Mouse (Mus musculus) cortical plate, adult 2 months (tissue): ENCODE measurements around the gene Lao1. TPM values are rescaled to one million over a fixed set of nuclear protein-coding genes. Genes with fewer than 3 reads are reported as not detected.

Experiments
- H3K27ac ChIP-seq: fragments of 200-500 bp; 2 replicates; pipeline ENCODE4 v1.5.1; 2012; ENCODE audit warnings: low read length, control low read depth, inconsistent platforms; ENCODE audit not compliant: insufficient read depth
- H3K4me1 ChIP-seq: fragments of 200-500 bp; 2 replicates; pipeline ENCODE4 v1.6.1; 2011; ENCODE audit warnings: low read length; ENCODE audit not compliant: control insufficient read depth, insufficient read depth
- H3K4me3 ChIP-seq: fragments of 200-500 bp; 2 replicates; pipeline ENCODE4 v1.5.1; 2011; ENCODE audit warnings: mild to moderate bottlenecking, low read length, control low read depth; ENCODE audit not compliant: insufficient read depth
- CTCF ChIP-seq: fragments of 200-500 bp; IDR thresholded peaks from 2 replicates; pipeline ENCODE4 v1.5.1; 2011; ENCODE audit warnings: mild to moderate bottlenecking, control low read depth, low read length; ENCODE audit not compliant: insufficient read depth; ENCODE audit errors: extremely low read depth
- POLR2A ChIP-seq: fragments of 200-500 bp; IDR thresholded peaks from 2 replicates; pipeline ENCODE4 v1.6.1; 2011; ENCODE audit warnings: mild to moderate bottlenecking, low read length, control low read depth; ENCODE audit not compliant: insufficient read depth; ENCODE audit errors: extremely low read depth
- polyA plus RNA-seq: library from polyadenylated mRNA; depleted of rRNA; stranded (reverse); fragments of >200 nt; gene quantifications from 2 replicates; pipeline ENCODE4 v1.2.3, GENCODE M21; 2012; rRNA removed

Gene Lao1
- polyA plus RNA-seq, 1 experiment, result 0.10 TPM

GRCm38 (mm10) chr4:119013031-119013430 lies 51.7 kb downstream of the Lao1 start:
- no peak overlapping the region for H3K27ac ChIP-seq
- no peak overlapping the region for H3K4me3 ChIP-seq
- no peak for TF ChIP-seq CTCF
- no peak for TF ChIP-seq POLR2A
- no peaks in the 10 kb centered on the region for H3K4me1 ChIP-seq

DNA sequence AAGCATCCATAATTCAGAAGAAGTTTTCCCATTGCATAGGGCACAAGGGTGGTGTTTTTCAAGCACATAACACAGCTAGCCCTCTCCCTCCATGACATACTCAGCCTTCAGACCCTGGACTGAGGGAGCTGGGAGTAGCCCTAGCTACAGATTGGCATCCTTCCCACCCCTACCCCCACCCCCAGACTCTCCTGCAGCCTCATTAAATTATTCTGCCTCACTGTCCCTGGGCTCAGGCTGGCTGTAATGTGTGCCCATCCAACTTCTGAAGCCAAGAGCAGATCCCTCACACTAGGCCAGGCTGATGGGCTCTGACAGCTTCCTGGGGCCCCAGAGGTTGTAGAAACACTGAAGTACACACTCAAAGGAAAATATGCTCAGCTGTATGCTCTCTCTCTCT lies 53.6 kb downstream of the Lao1 start:
- Histone ChIP-seq H3K4me1 (no peaks in the 10 kb centered on the region), H3K4me3 (no peak overlapping the region), H3K27ac (no peak overlapping the region)
- TF ChIP-seq POLR2A (no peak), CTCF (no peak)

GRCm38 (mm10) chr4:119015557-119015956 lies 54.2 kb downstream of the Lao1 start:
- TF ChIP-seq CTCF (no peak), POLR2A (no peak)
- Histone ChIP-seq H3K4me1 (no peaks in the 10 kb centered on the region), H3K27ac (no peak overlapping the region), H3K4me3 (no peak overlapping the region)

GRCm38 (mm10) chr4:119017078-119017477 lies 55.7 kb downstream of the Lao1 start:
- H3K27ac ChIP-seq, result no peak overlapping the region
- no peaks in the 10 kb centered on the region for H3K4me1 ChIP-seq
- H3K4me3 ChIP-seq, result no peak overlapping the region
- TF ChIP-seq POLR2A (no peak), CTCF (no peak)

Other genes starting within 250 kb of the Lao1 start
- gene Olfr1340, start 241.4 kb upstream of the Lao1 start, polyA plus RNA-seq, result not detected in 2 replicates
- not detected in 2 replicates for gene Olfr1339, start 229.4 kb upstream of the Lao1 start, polyA plus RNA-seq
- not detected in 2 replicates for gene Olfr1338, start 202.8 kb upstream of the Lao1 start, polyA plus RNA-seq
- not detected in 2 replicates for gene Olfr1337, start 179.0 kb upstream of the Lao1 start, polyA plus RNA-seq
- gene Olfr1335, start 151.6 kb upstream of the Lao1 start, polyA plus RNA-seq, result not detected in 2 replicates
- gene Olfr1333, start 125.3 kb upstream of the Lao1 start, polyA plus RNA-seq, result not detected in 2 replicates
- not detected in 2 replicates for gene Olfr1331, start 96.9 kb upstream of the Lao1 start, polyA plus RNA-seq
- not detected in 2 replicates for gene Olfr1330, start 73.0 kb upstream of the Lao1 start, polyA plus RNA-seq
- gene Olfr1329, start 44.1 kb upstream of the Lao1 start, polyA plus RNA-seq, result not detected in 2 replicates
- gene Olfr1328, start 23.0 kb upstream of the Lao1 start, polyA plus RNA-seq, result not detected in 2 replicates
- 112 and 125 TPM in 2 replicates for gene Slc2a1, start 147.1 kb downstream of the Lao1 start, polyA plus RNA-seq
- 8.1 and 8.8 TPM in 2 replicates for gene Zfp691, start 212.6 kb downstream of the Lao1 start, polyA plus RNA-seq
- gene Ermap, start 228.4 kb downstream of the Lao1 start, polyA plus RNA-seq, result 0.55 and 0.56 TPM in 2 replicates
- 29.2 and 29.9 TPM in 2 replicates for gene Svbp, start 233.7 kb downstream of the Lao1 start, polyA plus RNA-seq